Mouse (Mus musculus): Measurements from ENCODE around the gene Sh3gl1.

Sh3gl1 gene

DNA sequence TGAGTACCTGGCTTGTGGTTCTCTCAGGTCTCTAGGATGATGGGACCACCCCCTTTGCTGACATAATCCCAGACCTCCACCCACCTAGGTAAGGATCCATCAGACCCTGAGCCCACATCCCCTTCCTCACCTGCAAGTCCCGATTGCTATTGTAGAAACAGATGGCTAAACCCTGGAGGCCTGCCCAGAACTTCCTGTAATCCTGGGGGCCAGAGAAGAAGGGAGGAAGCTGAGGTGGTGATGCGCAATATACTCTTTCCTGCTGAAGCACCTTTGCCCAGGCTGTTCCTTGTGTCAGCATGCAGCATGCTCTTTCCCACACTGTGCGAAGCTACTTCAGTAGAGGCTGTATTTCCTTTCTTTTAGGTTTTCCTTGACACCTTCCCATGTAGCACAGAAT, 33.4 kb downstream of the Sh3gl1 start:
- DNase-seq (ENCODE audit: extremely low read depth, insufficient read length, low spot score), result no peak

DNA sequence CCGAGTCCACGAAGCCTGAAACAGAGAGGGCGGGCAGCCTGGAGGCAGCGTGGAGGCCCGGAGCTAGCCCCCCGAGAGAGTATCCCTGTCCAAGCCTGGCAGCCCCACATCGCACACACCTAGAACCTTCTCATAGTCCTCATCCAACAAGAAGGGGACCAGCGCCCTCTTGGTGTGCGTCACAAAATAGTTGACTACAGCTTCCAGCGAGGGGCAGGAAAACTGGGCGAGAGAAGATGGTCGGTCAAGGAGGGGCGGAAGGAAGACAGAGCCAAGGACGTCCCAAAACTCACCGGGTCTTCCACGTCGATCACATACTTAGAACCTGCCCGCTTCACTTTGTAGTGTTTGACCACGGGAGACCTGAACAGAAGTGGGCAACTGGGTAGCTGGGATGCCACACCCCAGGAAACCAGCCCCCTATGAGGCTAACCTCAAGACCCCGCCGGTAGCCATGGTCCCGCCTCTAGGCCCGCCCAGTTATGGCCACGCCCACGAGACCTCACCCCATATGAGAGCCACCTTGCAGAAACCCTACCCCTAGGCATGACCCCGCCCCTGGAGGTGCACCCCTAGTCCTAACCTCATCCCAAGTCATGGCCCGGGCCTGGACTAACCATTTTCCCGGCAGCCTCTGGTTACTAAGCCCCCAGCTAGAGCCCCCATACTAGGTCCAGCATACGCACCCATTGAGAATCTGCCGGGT, 36.5 kb downstream of the Sh3gl1 start:
- no peak for DNase-seq (ENCODE audit: extremely low read depth, insufficient read length, low spot score)

DNA sequence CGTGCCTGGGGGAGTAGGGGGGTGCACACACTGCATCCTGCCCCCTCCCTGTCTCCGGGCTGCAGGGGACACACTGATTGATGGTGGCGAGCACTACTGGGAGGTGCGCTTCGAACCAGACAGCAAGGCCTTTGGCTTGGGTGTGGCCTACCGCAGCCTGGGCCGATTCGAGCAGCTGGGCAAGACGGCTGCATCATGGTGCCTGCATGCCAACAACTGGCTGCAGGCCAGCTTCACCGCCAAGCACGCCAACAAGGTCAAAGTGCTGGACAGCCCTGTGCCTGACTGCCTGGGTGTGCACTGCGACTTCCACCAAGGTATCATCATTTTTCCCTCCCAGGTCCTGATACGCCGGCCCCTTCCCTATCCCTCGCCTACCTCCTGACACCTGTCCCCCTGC, 40.4 kb downstream of the Sh3gl1 start:
- peak; percentile 66 for DNase-seq (ENCODE audit: extremely low read depth, insufficient read length, low spot score)

DNA sequence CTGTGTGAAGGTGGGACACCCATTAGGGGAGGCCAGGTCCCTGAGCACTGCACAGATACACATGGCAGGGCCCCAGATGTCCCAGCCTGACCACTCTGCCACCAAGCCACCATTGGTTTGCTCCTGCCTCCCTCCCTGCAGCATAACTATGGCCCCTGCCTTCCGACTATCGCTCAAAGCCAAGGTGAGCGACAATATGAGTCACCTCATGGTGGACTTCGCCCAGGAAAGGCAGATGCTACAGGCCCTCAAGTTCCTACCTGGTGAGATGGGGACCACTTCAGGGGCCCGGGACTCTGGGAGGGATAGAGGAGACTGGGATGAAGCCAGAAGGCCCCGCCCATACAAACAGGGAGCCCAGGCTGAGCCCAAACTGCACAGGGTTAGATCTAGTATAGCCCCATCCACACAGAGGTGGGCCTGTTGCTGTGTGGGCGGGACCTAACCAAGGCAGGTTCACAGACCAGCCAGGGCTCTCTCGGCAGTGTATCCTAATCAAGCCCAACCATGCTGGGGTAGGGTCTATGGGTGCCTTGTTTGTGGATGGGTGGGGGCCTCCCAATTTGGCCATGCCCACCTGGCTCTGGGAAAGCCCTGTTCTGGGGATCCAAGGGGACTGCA, 46.0 kb downstream of the Sh3gl1 start:
- no peak for DNase-seq (ENCODE audit: extremely low read depth, insufficient read length, low spot score)

DNA sequence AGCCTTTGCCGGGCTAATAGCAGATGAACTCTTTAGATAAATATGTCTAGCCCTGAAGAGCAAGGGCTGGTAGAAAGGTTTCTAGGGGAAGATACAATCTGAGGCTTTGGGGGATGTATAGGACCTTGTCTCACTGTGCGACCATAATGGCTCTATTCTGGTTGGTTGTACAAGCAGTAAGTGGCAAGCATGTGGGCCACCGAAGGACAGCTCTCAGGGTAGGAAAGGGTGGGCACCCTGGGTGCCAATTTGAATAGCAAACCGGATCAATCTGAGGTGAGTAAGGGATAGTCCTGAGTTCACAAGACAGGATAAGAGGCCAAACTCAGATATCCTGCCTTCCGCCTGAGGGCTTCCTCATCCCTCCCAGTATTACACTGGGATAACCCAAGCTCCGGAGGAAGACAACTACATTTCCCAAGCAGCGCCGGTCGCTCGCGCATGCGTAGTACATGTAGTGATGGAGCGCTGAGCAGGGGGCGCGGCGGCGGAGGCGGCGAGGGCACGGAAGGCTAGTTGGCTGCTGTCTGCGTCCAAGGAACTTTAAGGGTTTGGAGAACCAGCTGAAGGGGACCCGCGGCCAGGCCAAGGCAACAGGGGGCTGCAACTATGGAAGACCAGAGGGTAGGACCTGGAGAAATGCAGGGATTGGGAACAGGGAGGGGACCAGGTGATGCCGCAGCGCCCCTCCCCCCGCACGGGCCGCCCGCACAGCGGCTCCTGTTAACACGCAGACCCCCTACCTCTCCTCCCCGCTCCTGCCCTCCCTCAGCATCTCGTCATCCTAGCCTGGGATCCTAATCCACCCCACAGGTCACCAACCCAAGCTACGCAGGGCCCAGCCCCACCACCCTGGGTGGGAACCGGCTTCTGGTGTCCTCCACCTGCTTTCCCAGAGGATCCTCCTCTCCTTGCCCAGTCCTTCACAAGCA, 50.1 kb downstream of the Sh3gl1 start, which contains the start of gene Fsd1:
Gene Fsd1, plus strand, starts transcription at position 480 of the 932 bp plus-strand sequence.
- DNase-seq (ENCODE audit: extremely low read depth, insufficient read length, low spot score), result no peak

DNA sequence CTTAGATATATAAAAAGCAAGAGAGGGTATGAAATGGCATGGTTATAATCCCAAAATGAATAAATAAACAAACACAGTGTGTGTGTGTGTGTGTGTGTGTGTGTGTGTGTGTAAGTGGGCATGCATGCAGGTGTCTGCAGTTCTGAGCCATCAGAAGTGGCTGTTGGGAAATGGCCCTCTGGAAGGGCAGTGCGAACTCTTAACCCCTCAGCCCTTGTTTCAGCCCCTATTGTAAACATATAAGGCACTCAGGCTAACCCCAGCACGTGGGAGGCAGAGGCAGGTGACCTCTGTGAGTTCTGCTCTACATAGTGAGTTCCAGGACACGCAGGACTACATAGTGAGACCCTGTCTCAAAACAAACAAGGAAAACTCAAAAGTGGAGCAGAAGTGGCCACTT, 59.1 kb downstream of the Sh3gl1 start:
- DNase-seq (ENCODE audit: extremely low read depth, insufficient read length, low spot score), result no peak

DNA sequence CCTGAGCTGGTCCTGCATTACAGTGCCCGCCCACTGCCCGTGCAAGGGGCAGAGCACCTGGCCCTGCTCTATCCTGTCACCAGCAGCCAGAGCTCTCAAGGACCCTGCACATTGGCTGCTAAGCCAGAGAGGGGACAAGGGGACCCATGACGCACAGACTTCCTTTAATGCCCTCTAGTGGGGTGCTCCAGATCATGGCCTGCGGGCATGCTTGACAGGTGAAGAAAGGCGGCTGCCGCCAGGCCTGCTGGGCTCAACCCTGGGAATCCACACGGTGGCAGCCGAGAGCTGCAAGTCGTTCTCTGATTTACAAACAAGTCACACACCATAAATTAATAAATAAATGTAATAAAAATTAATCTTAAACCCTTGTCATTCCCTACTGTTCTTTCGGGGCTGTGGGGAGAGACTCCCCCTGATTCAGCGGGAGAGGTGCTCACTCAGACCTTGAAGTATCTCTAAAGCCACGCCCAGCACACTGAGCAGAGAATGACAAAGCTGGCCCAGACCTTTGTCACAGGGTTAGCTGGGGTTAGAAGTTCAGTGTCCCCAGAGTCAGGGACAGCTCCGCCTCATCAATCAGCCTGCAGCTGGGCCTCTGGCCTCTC, 60.1 kb downstream of the Sh3gl1 start:
- peak; percentile 78 for DNase-seq (ENCODE audit: extremely low read depth, insufficient read length, low spot score)

DNA sequence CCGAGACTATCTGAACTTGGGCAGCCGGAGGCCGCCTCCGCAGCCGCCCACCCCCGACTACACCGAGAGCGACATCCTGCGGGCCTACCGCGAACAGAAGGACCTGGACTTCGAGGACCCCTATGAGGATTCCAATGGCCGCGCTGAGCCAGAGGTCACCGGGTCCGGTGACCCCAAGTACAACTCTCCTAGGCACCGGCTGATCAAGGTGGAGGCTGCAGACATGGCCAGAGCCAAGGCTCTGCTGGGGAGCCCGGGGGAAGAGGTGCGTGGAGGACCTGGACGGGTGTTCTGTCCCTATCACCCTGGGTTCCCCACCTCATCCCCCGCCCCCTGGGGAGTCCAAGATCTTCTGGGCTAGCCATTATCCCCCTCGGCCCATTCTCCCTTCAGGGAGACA, 65.0 kb downstream of the Sh3gl1 start:
- no peak for DNase-seq (ENCODE audit: extremely low read depth, insufficient read length, low spot score)

DNA sequence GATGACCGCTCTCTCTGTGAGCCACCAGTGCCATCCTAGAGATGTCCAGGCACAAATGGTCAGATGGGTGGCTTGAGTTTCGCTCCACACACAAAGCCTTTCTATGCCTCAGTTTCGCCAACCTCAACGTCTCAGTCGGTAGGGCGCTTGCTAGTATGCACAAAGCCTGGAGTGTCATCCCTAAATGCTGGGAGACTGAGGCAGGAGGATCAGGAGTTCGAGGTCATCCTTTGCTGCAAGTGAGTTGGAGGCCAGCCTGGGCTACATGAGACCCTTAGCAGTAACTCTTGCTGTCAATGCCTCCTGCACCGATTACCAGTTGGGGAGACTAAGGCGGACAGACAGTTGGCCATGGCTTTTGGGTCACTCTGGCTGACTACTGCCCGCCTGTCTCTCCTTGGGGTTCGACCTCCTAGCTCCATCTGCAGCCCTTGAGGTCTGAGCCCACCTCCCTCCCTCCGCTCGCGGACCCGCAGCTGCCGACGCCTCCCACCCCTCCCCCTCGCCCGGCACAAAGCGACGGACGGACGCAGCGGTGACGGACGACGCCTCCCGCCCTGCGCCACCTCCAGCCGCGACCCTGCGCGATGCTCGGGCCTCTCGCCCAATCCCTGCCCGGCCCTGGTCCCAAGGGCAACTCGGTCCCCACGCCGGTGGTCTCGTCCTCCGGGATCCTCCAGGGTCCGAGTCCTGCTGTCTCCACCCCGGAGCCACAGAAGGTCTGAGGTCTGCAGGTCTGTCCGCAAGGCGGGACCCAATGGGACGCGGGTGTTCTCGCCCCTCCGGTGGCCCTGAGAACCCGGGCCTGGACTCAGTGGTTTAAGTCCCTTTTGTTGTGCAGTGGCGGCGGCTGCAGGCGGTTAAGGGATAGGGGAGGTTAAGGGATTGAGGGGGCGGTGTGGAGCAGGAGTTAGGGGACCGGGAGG, 66.2 kb downstream of the Sh3gl1 start, which contains the start of gene Shd:
Gene Shd, plus strand, starts transcription at position 502 of the 926 bp plus-strand sequence.
- DNase-seq (ENCODE audit: extremely low read depth, insufficient read length, low spot score), result no peak

DNA sequence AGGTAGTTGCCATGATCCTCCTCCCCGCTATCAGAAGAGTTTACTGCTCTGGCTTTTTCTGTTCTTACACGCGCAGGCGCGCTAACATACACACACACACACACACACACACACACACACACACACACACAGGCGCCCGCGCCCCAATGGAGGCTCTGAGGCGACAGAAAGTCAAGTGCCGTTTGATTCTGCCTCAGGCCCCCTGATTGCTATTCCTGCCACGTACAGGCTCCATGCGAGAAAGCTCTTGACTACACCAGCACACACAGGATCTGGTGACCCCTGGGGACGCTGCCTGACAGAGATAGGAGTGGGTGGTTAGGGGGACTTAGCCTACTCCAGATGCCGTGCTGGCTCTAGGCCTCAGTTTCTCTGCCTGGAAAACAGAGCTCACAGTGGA, 66.9 kb downstream of the Sh3gl1 start:
- DNase-seq (ENCODE audit: extremely low read depth, insufficient read length, low spot score), result no peak

DNA sequence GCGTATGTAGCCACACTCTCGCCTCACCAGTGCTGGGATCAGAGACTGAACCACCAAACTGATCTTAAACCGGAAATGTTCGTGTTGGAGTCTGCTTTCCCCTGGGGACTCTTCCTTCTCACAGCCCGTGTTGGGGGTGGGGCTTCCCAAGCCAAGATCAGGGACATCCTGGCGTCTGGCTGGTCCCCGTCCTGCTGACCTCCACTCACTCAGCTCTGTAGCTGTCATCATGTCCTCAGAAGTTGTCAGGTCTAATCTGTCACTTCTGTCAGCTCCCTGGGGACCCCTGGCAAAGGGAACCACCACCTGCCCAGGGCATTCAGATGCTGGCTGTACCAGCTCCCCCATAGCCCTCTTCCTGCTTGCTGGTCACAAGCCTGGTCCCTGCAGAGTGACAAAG, 68.2 kb downstream of the Sh3gl1 start:
- no peak for DNase-seq (ENCODE audit: extremely low read depth, insufficient read length, low spot score)

DNA sequence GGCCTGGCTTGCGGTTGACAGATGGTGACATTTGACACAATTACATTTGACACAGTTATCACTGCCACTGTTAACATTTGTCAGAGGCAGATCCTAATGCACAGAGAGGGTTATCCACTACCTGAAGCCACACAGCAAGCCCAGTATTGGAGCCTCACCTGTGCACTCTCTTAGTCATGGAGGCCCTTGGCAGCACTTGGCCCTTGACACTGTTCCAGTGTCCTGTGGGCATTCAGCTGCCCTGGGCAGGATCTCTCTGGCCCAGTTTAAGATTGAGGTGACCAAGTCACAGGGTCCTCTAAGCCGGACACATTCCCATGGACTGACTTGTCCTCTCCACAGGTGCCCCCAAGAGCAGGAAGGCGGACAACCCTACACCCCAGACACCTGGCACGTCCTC, 69.2 kb downstream of the Sh3gl1 start:
- no peak for DNase-seq (ENCODE audit: extremely low read depth, insufficient read length, low spot score)
